Mouse (Mus musculus) hindbrain, embryonic 13.5 days (tissue): ENCODE data around the gene Tubgcp6. TPM values are rescaled to one million over a fixed set of nuclear protein-coding genes. Genes with fewer than 3 reads are reported as not detected.

Source experiments
- ATAC-seq: fragments of 200-750 bp; cut with Nextera tagmentation; 2 replicates; pipeline ENCODE4 v1.8.0; 2017; ENCODE audit warnings: moderate TSS enrichment; ENCODE audit not compliant: low FRiP score
- H3K27ac ChIP-seq: fragments of 300-500 bp; sonication (generic); 2 replicates; pipeline ENCODE4 v1.5.1; 2015; ENCODE audit warnings: inconsistent platforms, mild to moderate bottlenecking, moderate library complexity
- H3K27me3 ChIP-seq: fragments of 300-500 bp; sonication (generic); 2 replicates; pipeline ENCODE4 v1.6.1; 2015; ENCODE audit warnings: mild to moderate bottlenecking, inconsistent platforms
- H3K36me3 ChIP-seq: fragments of 300-500 bp; sonication (generic); 2 replicates; pipeline ENCODE4 v1.6.1; 2015; ENCODE audit warnings: mild to moderate bottlenecking, inconsistent platforms
- H3K4me1 ChIP-seq: fragments of 300-500 bp; sonication (generic); replicated peaks from 2 replicates; pipeline ENCODE4 v1.6.1; 2015; ENCODE audit warnings: inconsistent platforms
- H3K4me2 ChIP-seq: fragments of 300-500 bp; sonication (generic); 2 replicates; pipeline ENCODE4 v1.6.1; 2015; ENCODE audit warnings: inconsistent platforms, mild to moderate bottlenecking, moderate library complexity
- H3K4me3 ChIP-seq: fragments of 300-500 bp; sonication (generic); 2 replicates; pipeline ENCODE4 v1.5.1; 2015; ENCODE audit warnings: mild to moderate bottlenecking, inconsistent platforms
- H3K9ac ChIP-seq: fragments of 300-500 bp; sonication (generic); 2 replicates; pipeline ENCODE4 v1.6.1; 2015; ENCODE audit warnings: mild to moderate bottlenecking, inconsistent platforms
- H3K9me3 ChIP-seq: fragments of 300-500 bp; sonication (generic); 2 replicates; pipeline ENCODE4 v1.6.1; 2016; ENCODE audit warnings: inconsistent platforms
- WGBS: fragments of 180-500 bp; shearing (Covaris S2); methylation state at CpG from one replicate; pipeline ENCODE4 v1.1.7; 2015; 5-methylcytosine and 5-hydroxymethylcytosine counted together
- polyA plus RNA-seq: library from polyadenylated mRNA; unstranded; fragments of >200 nt; fragmentation: Nextera tagmentation; extraction: Ambion mirVana; gene quantifications from 2 replicates; pipeline ENCODE4 v1.2.1, GENCODE M21; 2015

Tubgcp6 gene
- polyA plus RNA-seq, 1 experiment from 2014 or later = 17.5 TPM

DNA sequence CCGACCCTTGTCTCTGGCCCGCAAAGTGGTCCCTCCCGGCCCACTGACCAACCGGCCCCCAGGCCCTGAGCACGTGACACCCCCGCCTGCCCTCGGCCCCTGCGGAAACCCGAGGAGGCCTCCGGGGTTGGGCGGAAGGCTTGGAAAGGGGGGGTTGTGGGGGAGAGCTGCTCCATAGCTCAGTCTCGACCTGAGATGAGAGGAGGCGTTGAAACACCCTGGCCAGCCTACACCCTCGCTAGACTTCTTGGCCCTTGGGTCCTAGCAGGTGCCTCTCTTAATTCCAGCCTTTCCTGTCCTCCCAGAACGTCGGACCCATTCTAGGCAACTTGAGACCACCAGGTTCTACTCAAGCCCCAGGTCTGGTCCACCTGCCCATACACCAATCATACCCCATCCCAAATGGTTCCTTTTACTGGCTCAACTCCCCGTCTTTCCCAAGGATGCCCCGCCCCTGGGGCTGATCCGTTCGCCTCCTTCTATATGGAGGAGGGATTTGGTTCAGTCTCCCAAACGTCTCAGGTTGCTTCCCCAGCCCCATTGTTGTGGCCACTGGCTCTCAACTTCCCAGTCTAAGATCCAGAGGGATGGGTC is 17.8 kb upstream of the Tubgcp6 start, which contains the start of gene Mapk12:
Gene Mapk12, minus strand, starts transcription at position 45 of the 594 bp plus-strand sequence.
- peak within 1 kb of the TSS; percentile 77 for H3K9ac ChIP-seq
- H3K27me3 ChIP-seq = peaks cover 22% of the 10 kb centered on the region
- ATAC-seq = peak; percentile 55
- H3K9me3 ChIP-seq = no peaks in the 10 kb centered on the region
- H3K4me2 ChIP-seq = peak within 1 kb of the TSS; percentile 97
- peaks cover 24% of the 10 kb centered on the region for H3K4me1 ChIP-seq
- peaks cover 32% of the 10 kb centered on the region for H3K36me3 ChIP-seq
- no peak within 1 kb of the TSS for H3K27ac ChIP-seq
- peak within 1 kb of the TSS; percentile 51 for H3K4me3 ChIP-seq
- 2% methylated on average over 21 of the region's 21 CpGs for WGBS

DNA sequence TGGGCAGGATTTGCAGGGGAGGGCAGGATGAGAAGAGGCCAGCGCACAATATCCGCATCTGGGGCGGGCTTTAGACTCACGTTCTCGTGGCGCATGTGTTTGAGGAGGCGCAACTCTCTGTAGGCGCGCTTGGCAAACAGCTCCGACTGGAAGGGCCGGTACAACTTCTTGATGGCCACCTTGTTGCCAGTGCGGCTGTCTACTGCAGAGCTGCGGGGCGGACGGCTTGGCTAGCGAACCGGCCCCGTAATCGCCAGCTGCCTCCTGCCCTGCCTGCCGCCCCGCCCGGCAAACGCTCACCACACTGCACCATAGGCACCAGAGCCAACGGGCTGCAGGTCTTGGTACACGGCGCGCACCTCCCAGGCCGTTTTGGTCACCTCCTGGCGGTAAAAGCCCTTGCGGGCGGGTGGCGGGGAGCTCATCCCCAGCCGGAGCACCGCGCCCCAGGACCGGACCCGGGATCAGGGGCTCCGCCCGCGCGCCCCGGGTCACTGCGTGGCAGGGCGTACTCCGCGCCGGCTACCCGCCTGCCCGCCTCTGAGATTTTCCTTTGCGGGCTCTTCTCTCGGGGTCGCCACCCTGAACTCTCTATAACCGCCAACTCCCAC is 17.2 kb upstream of the Tubgcp6 start:
- under 1% methylated on average over 53 of the region's 53 CpGs for WGBS
- H3K36me3 ChIP-seq = peaks cover 26% of the 10 kb centered on the region
- H3K27me3 ChIP-seq = peaks cover 22% of the 10 kb centered on the region
- peak overlapping the region; percentile 97 for H3K4me2 ChIP-seq
- H3K9ac ChIP-seq = peak overlapping the region; percentile 77
- H3K4me3 ChIP-seq = peak overlapping the region; percentile 51
- no peaks in the 10 kb centered on the region for H3K9me3 ChIP-seq
- peak; percentile 33 for ATAC-seq
- peaks cover 21% of the 10 kb centered on the region for H3K4me1 ChIP-seq
- no peak overlapping the region for H3K27ac ChIP-seq

DNA sequence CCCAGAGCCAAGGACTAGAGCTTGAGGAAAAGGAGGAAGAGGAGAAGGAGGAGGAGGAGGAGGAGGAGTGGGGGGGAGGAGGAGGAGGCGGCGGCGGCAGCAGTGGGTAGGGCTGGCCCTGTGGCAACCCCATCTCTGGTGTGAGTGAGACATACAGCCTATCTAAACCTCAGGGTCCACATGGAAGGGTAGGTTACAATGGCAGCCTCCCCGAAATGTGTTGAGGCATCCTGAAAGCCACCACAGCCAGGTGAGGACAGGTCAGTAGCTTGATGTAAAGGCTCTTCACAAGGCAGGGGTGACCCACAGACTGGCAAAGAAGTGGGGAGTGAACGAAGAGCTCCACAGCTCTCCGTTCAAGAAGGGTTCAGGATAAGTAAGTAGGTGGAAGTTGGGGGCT is 15.6 kb upstream of the Tubgcp6 start:
- H3K4me1 ChIP-seq = peaks cover 21% of the 10 kb centered on the region
- no peak for ATAC-seq
- H3K9me3 ChIP-seq = no peaks in the 10 kb centered on the region
- no peak overlapping the region for H3K27ac ChIP-seq
- H3K4me2 ChIP-seq = no peak overlapping the region
- peaks cover 22% of the 10 kb centered on the region for H3K27me3 ChIP-seq
- peaks cover 10% of the 10 kb centered on the region for H3K36me3 ChIP-seq
- H3K4me3 ChIP-seq = no peak overlapping the region
- H3K9ac ChIP-seq = no peak overlapping the region
- WGBS = 96% methylated on average over 6 of the region's 6 CpGs

DNA sequence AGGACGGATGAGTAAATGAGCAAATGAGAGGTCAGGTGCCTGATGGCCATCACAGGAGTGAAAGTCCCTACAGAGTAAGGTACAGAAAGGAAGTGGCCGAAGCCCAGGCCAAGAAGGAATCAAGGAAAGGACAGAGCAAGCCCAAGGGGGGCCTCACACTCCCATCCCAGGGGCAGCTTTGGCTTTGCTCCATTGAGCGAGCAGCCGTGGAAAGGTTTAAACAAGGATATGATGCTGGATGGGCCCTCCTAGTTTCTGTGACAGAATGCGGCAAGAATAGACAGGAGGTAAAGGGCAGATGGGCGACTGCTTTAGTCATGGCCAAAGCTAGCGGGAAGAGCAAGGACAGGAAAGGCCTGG is 15.1 kb upstream of the Tubgcp6 start:
- Histone ChIP-seq H3K27me3 (peaks cover 22% of the 10 kb centered on the region), H3K27ac (no peak overlapping the region), H3K4me1 (peaks cover 21% of the 10 kb centered on the region), H3K9me3 (no peaks in the 10 kb centered on the region), H3K36me3 (peaks cover 5% of the 10 kb centered on the region; the same call in 1 of the 2 replicates), H3K4me3 (no peak overlapping the region), H3K4me2 (no peak overlapping the region), H3K9ac (no peak overlapping the region)
- WGBS = 90% methylated on average over 7 of the region's 7 CpGs
- ATAC-seq = no peak

DNA sequence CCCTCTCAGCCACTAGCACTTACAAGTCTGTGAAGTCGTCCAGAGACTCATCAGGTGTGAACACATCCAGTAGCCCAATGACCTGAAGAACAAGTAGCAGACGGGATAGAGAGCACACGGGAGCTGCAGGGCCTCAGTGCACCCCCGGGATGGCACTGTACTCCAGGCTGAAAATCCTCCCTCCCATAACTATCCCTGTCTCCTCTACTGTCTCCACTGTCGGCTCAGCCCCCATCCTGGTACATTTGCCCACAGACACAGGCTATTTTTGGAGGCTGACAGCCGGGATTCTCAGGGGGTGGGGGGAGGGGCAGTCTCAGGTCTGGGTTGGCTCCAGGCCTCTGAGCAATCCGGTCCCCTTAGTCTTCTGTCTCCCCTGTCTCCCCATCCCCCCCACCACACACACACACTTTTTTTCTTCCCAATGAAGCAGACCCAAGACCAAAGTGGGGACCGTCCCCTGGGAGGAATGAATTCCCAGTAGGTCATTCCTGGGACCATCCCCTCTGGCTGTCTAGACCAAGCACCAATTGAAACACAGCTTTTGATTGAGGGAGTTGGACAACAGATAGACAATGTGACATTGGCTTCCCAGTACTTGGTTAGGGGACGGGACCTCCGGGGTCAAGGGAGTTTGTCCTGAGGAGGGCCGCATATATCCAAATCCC is 14.6 kb upstream of the Tubgcp6 start:
- no peak overlapping the region for H3K27ac ChIP-seq
- peak overlapping the region; percentile 8; the same call in 1 of the 2 replicates for H3K9ac ChIP-seq
- peaks cover 21% of the 10 kb centered on the region for H3K4me1 ChIP-seq
- 73% methylated on average over 11 of the region's 11 CpGs for WGBS
- H3K4me2 ChIP-seq = no peak overlapping the region
- H3K27me3 ChIP-seq = peaks cover 22% of the 10 kb centered on the region
- H3K9me3 ChIP-seq = no peaks in the 10 kb centered on the region
- no peak overlapping the region for H3K4me3 ChIP-seq
- ATAC-seq = no peak
- H3K36me3 ChIP-seq = peaks cover 2% of the 10 kb centered on the region; the same call in 1 of the 2 replicates

DNA sequence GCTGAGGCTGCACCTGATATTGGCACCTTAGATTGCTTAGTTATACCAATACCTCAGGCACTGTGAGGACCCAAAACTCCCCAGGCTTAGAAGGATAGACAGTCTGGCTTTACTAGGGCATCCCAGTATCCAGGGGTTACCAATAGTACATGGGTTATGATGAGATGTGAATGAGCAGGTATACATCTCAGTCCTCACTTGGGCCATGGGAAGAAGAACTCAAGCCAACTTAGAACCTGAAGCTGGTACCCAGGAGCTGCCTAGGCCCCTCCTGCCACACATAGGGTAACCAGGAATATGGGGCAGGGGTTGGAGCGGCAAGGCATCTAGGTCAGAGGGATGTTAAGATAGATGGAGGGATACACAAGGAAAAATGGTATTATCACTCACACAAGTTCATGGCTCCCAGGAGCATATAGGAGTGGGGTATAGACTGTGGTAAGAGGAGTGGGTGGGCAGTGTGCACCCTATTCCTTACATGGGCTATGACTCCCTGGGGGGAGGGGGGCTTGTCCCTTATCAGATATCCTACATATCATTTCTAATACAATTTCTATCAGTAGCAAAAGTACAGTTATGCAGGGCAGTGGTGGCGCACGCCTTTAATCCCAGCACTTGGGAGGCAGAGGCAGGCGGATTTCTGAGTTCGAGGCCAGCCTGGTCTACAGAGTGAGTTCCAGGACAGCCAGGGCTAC is 13.7 kb upstream of the Tubgcp6 start:
- peaks cover 21% of the 10 kb centered on the region for H3K4me1 ChIP-seq
- no peak overlapping the region for H3K27ac ChIP-seq
- H3K4me3 ChIP-seq = no peak overlapping the region
- peaks cover 21% of the 10 kb centered on the region for H3K27me3 ChIP-seq
- H3K36me3 ChIP-seq = peaks cover 7% of the 10 kb centered on the region
- H3K9ac ChIP-seq = no peak overlapping the region
- no peak overlapping the region for H3K4me2 ChIP-seq
- ATAC-seq = no peak
- no peaks in the 10 kb centered on the region for H3K9me3 ChIP-seq
- WGBS = 97% methylated on average over 5 of the region's 5 CpGs

DNA sequence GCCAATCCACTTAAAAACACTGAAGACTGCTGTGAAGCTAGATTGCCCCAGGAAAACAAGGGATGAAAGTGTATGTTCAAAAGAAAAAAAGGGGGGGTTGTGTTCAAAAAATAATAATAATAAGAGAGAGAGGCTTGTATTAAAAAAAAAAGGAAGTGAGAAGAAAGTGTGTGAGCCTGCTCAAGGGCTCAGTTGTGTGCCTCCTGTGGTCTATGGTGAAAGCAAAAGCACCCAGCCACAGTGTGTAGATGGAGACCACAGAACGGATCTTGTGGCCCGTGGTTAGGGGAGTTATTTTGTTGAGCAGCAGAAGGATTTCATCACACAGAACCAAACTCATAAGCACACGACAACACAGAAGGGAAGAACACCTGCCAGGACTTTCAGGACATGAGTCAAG is 8.4 kb upstream of the Tubgcp6 start:
- Histone ChIP-seq H3K36me3 (peaks cover 7% of the 10 kb centered on the region), H3K4me2 (no peak overlapping the region), H3K9ac (no peak overlapping the region), H3K27me3 (no peaks in the 10 kb centered on the region), H3K4me3 (no peak overlapping the region), H3K27ac (no peak overlapping the region), H3K9me3 (no peaks in the 10 kb centered on the region), H3K4me1 (peaks cover 20% of the 10 kb centered on the region)
- ATAC-seq = no peak
- 91% methylated on average over 3 of the region's 3 CpGs for WGBS

DNA sequence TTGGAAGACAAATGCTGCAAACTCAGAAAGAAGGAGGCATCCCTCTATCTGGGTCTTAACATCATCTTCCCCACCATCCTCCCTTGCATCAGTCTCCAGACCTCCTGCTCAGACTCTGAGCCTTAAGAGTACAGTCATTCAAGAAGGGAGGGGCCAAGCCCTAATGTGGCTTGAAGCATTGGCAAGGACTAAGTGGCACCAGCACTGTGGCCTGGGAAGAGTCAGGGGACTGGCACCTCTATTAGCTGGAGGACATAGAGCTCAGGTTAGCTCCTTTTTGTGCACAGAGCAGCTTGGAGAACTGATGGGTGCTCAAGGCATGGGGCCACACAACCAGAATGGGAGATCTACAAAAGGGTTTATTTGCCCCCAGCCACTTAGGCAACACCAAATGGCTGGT is 7.3 kb upstream of the Tubgcp6 start:
- Histone ChIP-seq H3K27ac (no peak overlapping the region), H3K4me3 (no peak overlapping the region), H3K36me3 (peaks cover 10% of the 10 kb centered on the region), H3K4me2 (no peak overlapping the region), H3K9me3 (no peaks in the 10 kb centered on the region), H3K27me3 (no peaks in the 10 kb centered on the region), H3K9ac (no peak overlapping the region), H3K4me1 (peaks cover 20% of the 10 kb centered on the region)
- ATAC-seq = no peak

DNA sequence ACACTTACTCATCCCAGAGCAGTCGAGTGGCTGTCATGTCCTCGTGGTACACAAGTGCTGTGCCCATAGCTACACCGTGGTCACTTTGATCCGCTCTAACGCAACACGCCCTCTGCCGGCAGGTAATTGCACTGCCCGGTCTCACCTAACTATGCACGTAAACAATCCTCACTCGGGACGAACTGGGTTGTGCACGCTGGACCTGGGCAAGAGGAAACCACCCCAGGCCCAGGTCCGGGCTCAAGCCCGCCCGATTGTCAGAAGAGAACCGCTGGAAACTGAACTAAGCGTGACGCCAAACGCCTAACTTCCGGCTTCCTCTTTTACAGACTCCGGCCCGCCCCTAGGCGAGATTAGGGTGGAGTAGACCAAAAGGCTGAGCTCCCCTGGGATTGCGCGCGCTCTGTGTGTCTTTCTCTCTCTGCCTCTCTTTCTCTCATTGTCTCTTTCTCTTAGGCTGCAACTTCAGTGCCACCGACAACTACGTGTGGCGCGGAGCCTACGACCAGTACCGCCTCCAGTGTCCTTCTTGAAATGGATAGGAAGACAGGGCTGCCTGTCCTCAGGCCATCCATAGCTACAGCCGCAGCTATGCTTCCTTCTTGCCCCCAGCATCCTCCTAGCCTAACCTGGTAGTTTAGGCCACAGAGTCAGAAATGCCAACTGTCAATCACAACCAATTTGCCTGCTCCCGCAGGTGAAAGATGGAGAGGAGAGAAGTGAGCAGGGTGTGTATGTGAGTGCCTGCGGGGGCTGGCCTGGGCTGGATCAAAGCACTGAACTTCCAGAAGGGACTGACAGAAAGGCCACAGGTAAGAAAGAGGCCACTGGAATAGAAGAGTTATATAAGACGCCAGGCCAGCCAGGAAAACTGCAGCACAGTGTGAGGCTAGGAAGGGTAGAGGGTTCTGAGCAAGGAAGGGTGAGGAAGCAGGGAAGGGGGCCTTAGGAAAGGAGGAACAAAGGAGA is 5.8 kb upstream of the Tubgcp6 start, which contains the start of gene Hdac10:
Gene Hdac10, minus strand, starts transcription at position 319 of the 969 bp plus-strand sequence.
- 3% methylated on average over 36 of the region's 36 CpGs for WGBS
- peak; percentile 85 for ATAC-seq
- H3K4me2 ChIP-seq = peak within 1 kb of the TSS; percentile 79
- peak within 1 kb of the TSS; percentile 71 for H3K9ac ChIP-seq
- peak within 1 kb of the TSS; percentile 57 for H3K4me3 ChIP-seq
- H3K9me3 ChIP-seq = no peaks in the 10 kb centered on the region
- H3K27ac ChIP-seq = peak within 1 kb of the TSS; percentile 82
- no peaks in the 10 kb centered on the region for H3K27me3 ChIP-seq
- peaks cover 28% of the 10 kb centered on the region for H3K4me1 ChIP-seq
- peaks cover 14% of the 10 kb centered on the region for H3K36me3 ChIP-seq

DNA sequence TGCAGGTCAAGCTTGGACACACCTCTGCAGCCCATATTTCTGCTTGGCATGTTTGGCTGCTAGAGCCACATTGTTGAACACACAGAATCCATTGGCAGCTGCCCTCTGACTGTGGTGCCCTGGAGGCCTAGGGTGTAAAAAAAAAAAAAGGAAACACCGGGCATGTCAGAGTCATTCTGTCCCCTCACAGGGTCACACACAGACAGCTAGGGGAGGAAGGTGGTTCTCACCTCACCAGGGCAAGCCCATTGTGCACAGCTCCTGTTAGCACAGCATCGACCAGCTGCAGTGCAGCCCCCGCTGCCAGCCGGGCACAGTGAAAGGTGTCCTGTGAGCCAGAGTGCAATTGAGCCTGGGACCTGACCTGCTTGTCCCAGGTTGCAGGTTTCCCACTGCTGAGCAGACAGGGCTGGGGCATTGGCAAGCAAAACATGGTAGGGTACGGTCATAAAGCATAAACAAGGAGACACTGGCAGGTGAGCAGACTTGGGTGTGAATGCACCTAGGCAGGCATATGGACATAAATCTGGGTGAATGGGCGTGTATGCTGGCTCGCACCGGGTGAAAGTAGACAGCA is 4.5 kb upstream of the Tubgcp6 start:
- H3K27ac ChIP-seq = peak overlapping the region; percentile 82; the same call in 1 of the 2 replicates
- peaks cover 34% of the 10 kb centered on the region for H3K4me1 ChIP-seq
- H3K4me2 ChIP-seq = peak overlapping the region; percentile 79
- 90% methylated on average over 8 of the region's 8 CpGs for WGBS
- peak overlapping the region; percentile 57 for H3K4me3 ChIP-seq
- no peaks in the 10 kb centered on the region for H3K27me3 ChIP-seq
- ATAC-seq = no peak
- peak overlapping the region; percentile 71 for H3K9ac ChIP-seq
- H3K9me3 ChIP-seq = no peaks in the 10 kb centered on the region
- H3K36me3 ChIP-seq = peaks cover 11% of the 10 kb centered on the region

DNA sequence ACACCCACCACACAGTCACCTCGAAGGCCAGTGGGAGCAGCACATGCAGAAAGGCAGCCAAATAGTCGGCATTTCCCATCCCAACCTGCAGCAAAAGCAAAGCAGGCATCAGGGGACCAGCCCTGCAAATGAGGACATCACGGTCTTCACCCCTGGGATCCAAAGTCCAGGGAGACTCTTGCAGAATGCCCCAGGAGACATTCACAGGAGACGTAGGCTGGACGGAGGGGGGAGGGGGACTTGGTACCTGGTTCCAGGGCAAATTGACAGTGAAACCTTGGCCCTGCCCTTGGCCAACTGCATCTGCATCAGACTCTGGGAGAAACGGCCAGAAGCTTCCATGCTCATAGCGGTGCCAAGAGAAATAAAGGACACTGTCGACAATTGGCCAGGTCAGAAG is 3.7 kb upstream of the Tubgcp6 start:
- Histone ChIP-seq H3K9me3 (no peaks in the 10 kb centered on the region), H3K4me2 (no peak overlapping the region), H3K4me1 (peaks cover 43% of the 10 kb centered on the region), H3K4me3 (no peak overlapping the region), H3K36me3 (peaks cover 7% of the 10 kb centered on the region; the same call in 1 of the 2 replicates), H3K27ac (no peak overlapping the region), H3K9ac (no peak overlapping the region), H3K27me3 (no peaks in the 10 kb centered on the region)
- WGBS = 88% methylated on average over 8 of the region's 8 CpGs
- no peak for ATAC-seq
